Mouse (Mus musculus) frontal cortex, postnatal 36 days (tissue): ENCODE data around the gene Ldhc.
"Not testable (repeated sequence)": the region's sequence is repeated elsewhere in the genome, so short reads cannot be mapped to it uniquely, and the experiment has no call there.

Source experiments
- DNase-seq, 2 experiments: peaks; one replicate each; pipeline ENCODE4 v3.0.0; 2022; ENCODE audit warnings: low spot score in 2 of 2

Gene Ldhc

DNA sequence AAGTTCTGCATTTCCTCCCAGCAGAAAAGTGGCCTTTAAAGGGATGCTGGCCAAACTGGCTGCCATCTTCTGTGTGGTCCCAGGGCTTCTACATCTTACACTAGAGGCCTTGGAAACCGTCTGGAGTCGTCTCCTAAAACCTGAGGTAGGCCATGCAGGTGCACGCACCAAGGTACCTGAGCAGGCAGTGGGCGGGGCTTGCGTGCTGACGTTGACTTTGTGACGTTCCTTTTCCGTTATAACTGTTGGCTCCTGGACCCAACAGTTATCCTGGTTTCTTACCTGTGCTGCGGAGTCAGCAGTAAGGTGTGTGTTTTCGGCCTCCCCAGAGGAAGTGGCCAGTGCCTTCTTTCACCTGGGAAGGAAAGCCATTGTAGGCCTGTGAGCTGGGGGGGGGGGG is at the start of gene Ldhc:
Ldhc (plus strand) TSS at position 208 of the 400 bp plus-strand sequence.
- DNase-seq: no peak

DNA sequence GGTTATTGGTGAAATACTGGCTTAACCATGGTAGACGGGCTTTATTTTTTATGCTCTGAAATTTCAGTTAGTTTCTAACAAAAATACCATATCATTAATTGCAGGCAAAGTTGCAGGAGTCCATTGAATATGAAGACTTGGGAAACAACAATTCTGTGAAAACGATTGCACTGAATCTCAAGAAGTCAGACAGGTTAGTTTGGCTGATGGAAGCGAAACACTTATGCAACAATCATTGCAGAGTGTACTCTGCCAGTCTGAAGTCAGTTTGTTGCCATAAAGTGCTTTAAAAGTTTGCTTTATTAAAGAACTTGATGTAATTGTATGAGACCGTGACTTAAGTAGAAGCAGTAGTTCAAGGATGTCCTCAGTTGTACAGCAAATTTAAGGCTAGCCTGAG is 47.0 kb upstream of the Ldhc start:
- no peak for DNase-seq

DNA sequence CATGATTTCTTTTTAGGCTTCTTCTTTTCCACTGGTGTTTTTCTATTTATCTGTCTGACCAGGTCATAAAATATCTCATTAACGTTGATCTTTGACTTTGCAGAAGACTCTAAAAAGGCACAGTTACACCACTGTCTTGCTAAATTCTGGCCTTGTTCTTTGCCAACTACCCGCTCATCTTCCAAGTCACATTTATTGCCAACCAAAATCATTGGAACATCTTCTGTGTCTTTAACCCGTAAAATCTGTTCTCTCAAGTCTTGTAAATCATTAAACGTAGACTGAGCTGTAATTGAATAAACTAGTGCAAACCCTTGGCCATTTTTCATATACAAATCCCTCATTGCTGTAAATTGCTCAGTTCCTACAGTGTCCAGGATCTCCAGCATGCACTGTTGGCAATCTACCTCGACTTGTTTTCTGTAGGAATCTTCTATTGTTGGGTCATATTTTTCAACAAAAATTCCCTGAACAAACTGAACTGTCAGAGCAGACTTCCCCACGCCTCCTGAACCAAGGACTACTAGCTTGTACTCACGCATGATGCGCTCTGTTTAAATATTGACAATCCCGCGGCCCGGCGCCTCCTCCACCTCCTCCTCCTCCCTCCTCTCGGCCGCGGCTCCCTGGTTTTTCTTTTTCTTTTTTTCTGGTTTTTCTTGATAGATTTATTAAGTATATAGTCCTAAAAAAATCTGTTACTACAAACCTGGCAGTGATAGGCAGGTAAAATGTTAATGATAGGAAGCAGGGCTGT is 39.9 kb upstream of the Ldhc start:
- DNase-seq: not testable (repeated sequence)

- DNase-seq: no peak
These were observed 33.8 kb upstream of the Ldhc start for GRCm38 (mm10) chr7:46827046-46827802.

- no peak for DNase-seq
These were observed 33.2 kb upstream of the Ldhc start for GRCm38 (mm10) chr7:46827803-46828184.

DNA sequence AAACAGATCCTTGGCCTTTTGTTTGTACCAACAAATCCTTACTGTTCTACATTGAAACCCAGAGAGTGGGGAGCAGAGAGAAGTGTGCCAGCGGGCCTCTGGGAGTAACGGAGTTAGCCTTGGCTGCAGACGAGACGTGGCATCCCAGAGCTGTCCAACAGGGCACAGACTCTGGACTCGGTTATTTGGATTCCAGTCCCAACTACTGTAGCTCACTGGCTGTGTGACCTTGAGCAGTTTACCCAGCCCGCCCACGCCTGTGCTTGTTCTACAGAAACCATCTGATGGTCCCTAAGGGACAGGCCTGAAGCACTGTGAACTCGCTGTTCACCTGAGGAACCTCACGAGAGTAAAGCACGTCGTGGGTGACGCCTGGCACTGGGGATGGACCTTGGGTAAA is 31.1 kb upstream of the Ldhc start:
- DNase-seq: no peak

DNA sequence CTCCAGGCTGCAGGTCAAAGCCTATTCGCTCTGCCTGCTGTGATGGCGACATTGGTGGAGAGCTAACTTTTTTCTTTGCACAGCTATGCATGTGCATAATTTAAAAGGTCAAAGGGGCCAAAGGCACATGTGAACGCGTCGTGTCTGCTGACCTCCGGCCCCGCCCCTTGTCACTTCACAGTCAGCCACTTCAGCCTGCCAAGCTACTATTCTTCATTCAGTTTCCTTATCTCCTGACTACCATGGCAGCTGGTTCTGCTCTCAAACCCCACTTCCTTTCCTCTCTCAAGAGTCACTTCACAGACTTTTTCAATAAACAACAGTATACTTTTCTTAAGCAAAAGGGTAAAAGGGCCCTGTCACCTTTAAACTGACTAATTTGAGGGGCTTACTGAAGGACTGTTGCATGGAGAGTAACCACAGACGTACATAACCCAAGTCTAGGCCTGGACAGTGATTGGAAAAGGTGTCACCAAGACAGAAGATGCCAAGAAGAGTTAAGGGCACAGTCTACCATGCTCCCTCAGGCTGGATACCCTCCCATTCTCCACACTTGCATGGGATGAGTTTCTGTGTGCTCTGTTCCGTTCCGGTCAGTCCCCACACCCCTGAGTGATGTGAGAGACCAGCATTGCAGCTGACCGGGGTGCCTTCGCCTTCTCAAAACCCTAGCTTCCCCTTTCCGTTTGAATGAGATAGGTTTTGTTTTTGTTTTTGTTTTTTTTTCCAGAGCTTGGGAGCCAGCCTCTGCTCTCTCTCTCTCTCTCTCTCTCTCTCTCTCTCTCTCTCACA is 30.0 kb upstream of the Ldhc start:
- DNase-seq: no peak

DNA sequence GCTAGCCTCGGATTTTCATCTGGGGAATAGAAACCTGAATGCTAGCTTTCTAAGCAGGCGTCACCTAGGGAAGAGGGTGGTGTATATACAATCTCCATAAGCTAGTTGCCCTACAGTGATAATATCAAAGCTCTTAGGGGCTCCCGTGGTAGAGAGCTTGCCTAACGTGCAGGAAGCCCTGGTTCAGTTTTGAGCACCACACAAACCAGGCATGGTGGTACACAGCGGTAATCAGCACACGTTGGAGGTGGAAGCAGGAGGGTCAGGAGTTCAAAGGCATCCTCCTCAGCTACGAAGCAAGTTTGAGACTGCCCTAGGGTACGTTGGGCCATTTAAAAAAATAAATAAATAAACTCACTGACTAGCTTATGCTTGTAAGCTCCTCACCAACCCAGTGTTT is 29.3 kb upstream of the Ldhc start:
- no peak for DNase-seq

- DNase-seq: not testable (repeated sequence)
These were observed 28.7 kb upstream of the Ldhc start for GRCm38 (mm10) chr7:46832112-46832810.

- no peak for DNase-seq
These were observed 27.7 kb upstream of the Ldhc start for GRCm38 (mm10) chr7:46833266-46833665.

- DNase-seq: no peak
These were observed 27.2 kb upstream of the Ldhc start for GRCm38 (mm10) chr7:46833670-46834255.

DNA sequence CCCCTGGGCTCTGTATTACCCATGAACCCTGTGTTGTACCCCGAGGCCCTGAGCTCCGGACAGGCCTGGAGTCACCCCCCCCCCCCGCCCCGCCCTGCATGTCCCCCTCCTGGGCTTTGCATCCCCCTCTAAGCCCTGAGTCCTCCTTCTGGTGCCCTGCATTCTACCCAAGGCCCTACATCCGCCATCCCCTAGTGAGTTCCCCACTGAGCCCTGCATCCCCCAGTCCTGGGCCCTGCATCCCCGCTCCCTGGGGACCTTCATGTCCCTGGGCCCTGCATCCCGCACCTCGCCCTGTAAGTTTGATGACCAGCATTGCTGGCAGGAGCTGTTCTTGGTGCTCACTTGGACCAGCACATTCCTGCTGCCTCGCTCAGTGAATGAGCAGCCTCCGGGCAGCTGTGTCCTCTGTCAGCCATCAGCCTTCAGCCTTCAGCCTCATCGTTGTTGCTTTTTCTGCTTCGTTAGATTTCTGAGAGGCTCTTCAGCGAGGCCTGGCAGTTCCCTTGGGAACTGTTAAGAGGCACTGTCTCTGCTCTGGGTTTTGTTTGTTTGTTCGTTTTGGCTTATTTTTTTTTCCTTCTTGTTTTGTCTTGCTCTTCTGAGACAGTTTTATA is 25.9 kb upstream of the Ldhc start:
- DNase-seq: no peak

DNA sequence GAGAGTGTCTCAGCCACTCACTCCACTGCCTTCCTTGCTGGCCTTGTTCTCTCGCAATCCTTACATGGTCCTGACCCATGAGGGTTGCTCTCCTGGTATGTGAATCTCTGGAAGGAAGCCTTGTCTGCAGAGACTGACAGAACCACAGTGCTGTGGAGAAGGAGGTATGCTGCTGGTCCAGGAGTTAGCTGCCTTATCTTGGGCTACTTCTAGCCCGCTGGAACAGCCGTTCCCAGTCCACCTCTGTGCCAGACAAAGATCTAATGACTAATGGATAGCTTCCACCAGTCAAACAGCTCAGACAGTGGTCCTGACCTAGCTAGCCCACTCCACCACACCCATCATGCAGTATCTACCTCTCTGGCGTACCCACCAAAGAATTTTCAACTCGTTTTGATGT is 24.6 kb upstream of the Ldhc start:
- DNase-seq: no peak

- DNase-seq: no peak
These were observed 23.9 kb upstream of the Ldhc start for GRCm38 (mm10) chr7:46837073-46837472.

GRCm38 (mm10) chr7:46838104-46838671 is 22.8 kb upstream of the Ldhc start:
- peak; percentile 28 to 49 for DNase-seq

DNA sequence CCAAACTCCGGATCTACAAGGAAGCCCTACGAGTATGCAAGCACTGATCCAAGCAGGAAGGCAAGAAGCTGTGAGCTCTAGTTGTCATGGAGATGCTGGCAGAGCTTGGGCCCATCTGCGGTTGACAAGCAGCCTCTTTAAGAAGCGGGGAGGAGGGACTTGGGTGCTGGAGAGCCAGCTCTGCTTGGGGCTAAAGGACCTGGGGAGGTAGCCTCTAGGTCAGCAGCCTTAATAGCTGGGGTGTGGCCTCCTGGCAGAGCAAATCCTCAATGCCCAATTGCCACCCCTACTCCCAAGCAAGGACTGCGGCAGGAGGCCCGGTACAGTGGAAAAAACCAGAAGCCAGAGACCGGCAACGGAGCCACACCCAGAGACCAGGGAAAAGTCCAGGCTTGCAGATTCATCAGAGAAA is 22.1 kb upstream of the Ldhc start:
- DNase-seq: peak; percentile 74 to 91

DNA sequence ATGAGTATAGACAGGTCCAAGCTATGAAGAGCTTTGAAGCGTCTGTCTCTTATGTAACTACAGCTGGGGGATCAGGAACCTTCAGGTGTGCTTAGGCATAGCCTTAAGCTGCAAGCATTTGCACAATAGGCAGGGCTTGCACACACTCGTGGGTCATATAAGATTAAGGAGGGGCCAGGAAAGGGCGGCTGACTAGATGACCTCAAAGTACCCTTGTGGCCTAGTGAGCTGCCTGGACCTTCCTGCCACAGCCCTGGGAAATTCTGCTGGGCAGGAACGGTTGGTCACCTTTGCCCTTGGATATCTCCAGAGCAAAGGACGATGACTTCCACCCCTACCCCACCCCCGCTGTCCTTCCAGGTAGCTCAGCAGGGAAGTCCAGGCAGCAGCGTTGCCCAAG is 21.6 kb upstream of the Ldhc start:
- DNase-seq: no peak

GRCm38 (mm10) chr7:46839861-46840260 is 21.1 kb upstream of the Ldhc start:
- DNase-seq: no peak

GRCm38 (mm10) chr7:46840326-46840725 is 20.7 kb upstream of the Ldhc start:
- no peak for DNase-seq

DNA sequence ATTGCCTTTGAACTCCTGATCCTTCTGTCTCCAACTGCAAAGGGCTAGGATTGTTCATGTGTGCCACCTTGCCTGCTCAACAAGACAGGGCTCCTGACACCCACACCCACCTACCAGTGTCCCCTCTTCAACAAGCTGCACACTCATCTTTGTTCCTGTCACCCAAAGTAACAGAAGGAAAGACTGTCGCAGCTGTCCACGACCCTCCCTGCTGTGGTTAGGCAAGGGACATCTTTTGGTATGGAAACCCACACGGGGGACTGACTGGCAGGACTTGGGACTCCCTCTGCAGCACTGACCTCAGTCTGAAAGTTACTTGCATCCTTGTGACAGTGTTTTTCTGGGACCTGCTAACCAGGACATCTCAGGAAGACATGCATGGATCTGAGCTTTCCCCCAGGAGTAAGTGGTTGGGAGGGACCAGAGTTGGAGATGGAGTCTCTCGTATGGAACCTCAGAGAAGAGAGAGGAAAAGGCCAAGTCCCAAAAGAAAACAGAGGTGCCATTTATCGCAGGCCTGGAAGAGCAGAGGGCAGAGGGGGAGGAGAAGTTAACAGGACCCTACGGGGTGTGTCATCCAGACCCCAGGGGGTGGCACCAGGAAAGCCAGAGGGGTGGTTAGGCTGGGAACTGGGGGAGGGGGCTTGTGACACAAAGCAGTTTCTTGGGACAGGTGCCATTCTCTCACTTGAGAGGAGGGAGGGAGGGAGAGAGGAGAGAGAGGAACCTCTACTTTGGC is 20.0 kb upstream of the Ldhc start, which contains the start of gene Ldha:
Ldha (plus strand) TSS at position 689 of the 739 bp plus-strand sequence.
- DNase-seq: no peak
